Mouse (Mus musculus): ENCODE measurements at regions not wholly inside any gene's neighbourhood (a gene's known extent, or its start where the extent isn't known, plus 50 kb on each side); places are given as distances from the start of the nearest gene placed in this dataset.

- 18% methylated on average over 10 of the region's 10 CpGs for WGBS
- H3K27me3 ChIP-seq (ENCODE audit: control insufficient read depth, insufficient read depth, low read length) = no peaks in the 10 kb centered on the region
- no peak for ATAC-seq (ENCODE audit: low read depth)
Observed at GRCm38 (mm10) chr1:75652547-75652946, 106.5 kb downstream of the Slc4a3 start.

GRCm38 (mm10) chr1:75652987-75653573 is 107.0 kb downstream of the Slc4a3 start:
- H3K9ac ChIP-seq (replicated peaks; ENCODE audit: low read depth, low read length) = no peak overlapping the region
- 58% methylated on average over 3 of the region's 3 CpGs for WGBS
- H3K27me3 ChIP-seq (ENCODE audit: control insufficient read depth, insufficient read depth, low read length) = no peaks in the 10 kb centered on the region
- H3K4me3 ChIP-seq (ENCODE audit: low read depth, low read length) = no peak overlapping the region
- H3K4me2 ChIP-seq (ENCODE audit: low read depth, low read length) = no peak overlapping the region
- no peaks in the 10 kb centered on the region for H3K9me3 ChIP-seq (ENCODE audit: control insufficient read depth, low read length)
- H3K36me3 ChIP-seq (ENCODE audit: control insufficient read depth, insufficient read depth, low read length) = no peaks in the 10 kb centered on the region
- H3K27ac ChIP-seq (ENCODE audit: low read depth, low read length) = no peak overlapping the region
- H3K4me1 ChIP-seq (ENCODE audit: control insufficient read depth, insufficient read depth, low read length) = no peaks in the 10 kb centered on the region
- no peak for ATAC-seq (ENCODE audit: low read depth)

More at GRCm38 (mm10) chr1:75652547-75652946, 106.5 kb downstream of the Slc4a3 start:
- Histone ChIP-seq H3K9me3 (ENCODE audit: control insufficient read depth, low read length) (no peaks in the 10 kb centered on the region), H3K4me2 (ENCODE audit: low read depth, low read length) (no peak overlapping the region), H3K4me1 (ENCODE audit: control insufficient read depth, insufficient read depth, low read length) (no peaks in the 10 kb centered on the region), H3K27ac (ENCODE audit: low read depth, low read length) (no peak overlapping the region), H3K36me3 (ENCODE audit: control insufficient read depth, insufficient read depth, low read length) (no peaks in the 10 kb centered on the region), H3K9ac (replicated peaks; ENCODE audit: low read depth, low read length) (no peak overlapping the region), H3K4me3 (ENCODE audit: low read depth, low read length) (no peak overlapping the region)

GRCm38 (mm10) chr1:75653671-75654076 is 107.6 kb downstream of the Slc4a3 start:
- Histone ChIP-seq H3K36me3 (ENCODE audit: control insufficient read depth, insufficient read depth, low read length) (no peaks in the 10 kb centered on the region), H3K9me3 (ENCODE audit: control insufficient read depth, low read length) (no peaks in the 10 kb centered on the region), H3K4me3 (ENCODE audit: low read depth, low read length) (no peak overlapping the region), H3K4me2 (ENCODE audit: low read depth, low read length) (peak overlapping the region; percentile 35; the same call in 1 of the 2 replicates), H3K27ac (ENCODE audit: low read depth, low read length) (no peak overlapping the region), H3K27me3 (ENCODE audit: control insufficient read depth, insufficient read depth, low read length) (no peaks in the 10 kb centered on the region), H3K9ac (replicated peaks; ENCODE audit: low read depth, low read length) (no peak overlapping the region), H3K4me1 (ENCODE audit: control insufficient read depth, insufficient read depth, low read length) (no peaks in the 10 kb centered on the region)
- ATAC-seq (ENCODE audit: low read depth) = peak; percentile 81
- WGBS = 1% methylated on average over 9 of the region's 9 CpGs

- Histone ChIP-seq H3K9me3 (ENCODE audit: control insufficient read depth, low read length) (no peaks in the 10 kb centered on the region), H3K4me3 (ENCODE audit: low read depth, low read length) (no peak overlapping the region), H3K27me3 (ENCODE audit: control insufficient read depth, insufficient read depth, low read length) (no peaks in the 10 kb centered on the region), H3K36me3 (ENCODE audit: control insufficient read depth, insufficient read depth, low read length) (no peaks in the 10 kb centered on the region), H3K9ac (replicated peaks; ENCODE audit: low read depth, low read length) (no peak overlapping the region), H3K27ac (ENCODE audit: low read depth, low read length) (no peak overlapping the region), H3K4me1 (ENCODE audit: control insufficient read depth, insufficient read depth, low read length) (no peaks in the 10 kb centered on the region), H3K4me2 (ENCODE audit: low read depth, low read length) (no peak overlapping the region)
- ATAC-seq (ENCODE audit: low read depth) = no peak
- WGBS = 68% methylated on average over 4 of the region's 4 CpGs
Observed at GRCm38 (mm10) chr1:75656592-75656991, 110.5 kb downstream of the Slc4a3 start.

GRCm38 (mm10) chr1:75660336-75661100 is 114.5 kb downstream of the Slc4a3 start:
- Histone ChIP-seq H3K4me1 (ENCODE audit: control insufficient read depth, insufficient read depth, low read length) (no peaks in the 10 kb centered on the region), H3K4me3 (ENCODE audit: low read depth, low read length) (no peak overlapping the region), H3K4me2 (ENCODE audit: low read depth, low read length) (no peak overlapping the region), H3K9me3 (ENCODE audit: control insufficient read depth, low read length) (no peaks in the 10 kb centered on the region), H3K27me3 (ENCODE audit: control insufficient read depth, insufficient read depth, low read length) (no peaks in the 10 kb centered on the region), H3K36me3 (ENCODE audit: control insufficient read depth, insufficient read depth, low read length) (no peaks in the 10 kb centered on the region), H3K9ac (replicated peaks; ENCODE audit: low read depth, low read length) (no peak overlapping the region), H3K27ac (ENCODE audit: low read depth, low read length) (no peak overlapping the region)
- ATAC-seq (ENCODE audit: low read depth) = no peak
- 87% methylated on average over 7 of the region's 7 CpGs for WGBS

- Histone ChIP-seq H3K27me3 (ENCODE audit: control insufficient read depth, insufficient read depth, low read length) (no peaks in the 10 kb centered on the region), H3K9ac (replicated peaks; ENCODE audit: low read depth, low read length) (no peak overlapping the region), H3K36me3 (ENCODE audit: control insufficient read depth, insufficient read depth, low read length) (no peaks in the 10 kb centered on the region), H3K27ac (ENCODE audit: low read depth, low read length) (no peak overlapping the region), H3K4me3 (ENCODE audit: low read depth, low read length) (no peak overlapping the region), H3K4me2 (ENCODE audit: low read depth, low read length) (no peak overlapping the region), H3K4me1 (ENCODE audit: control insufficient read depth, insufficient read depth, low read length) (no peaks in the 10 kb centered on the region), H3K9me3 (ENCODE audit: control insufficient read depth, low read length) (no peaks in the 10 kb centered on the region)
- no peak for ATAC-seq (ENCODE audit: low read depth)
- WGBS = 18% methylated on average over 17 of the region's 17 CpGs
Observed at GRCm38 (mm10) chr1:75662141-75662990, 116.3 kb downstream of the Slc4a3 start.

GRCm38 (mm10) chr1:75667736-75668269 is 121.7 kb downstream of the Slc4a3 start:
- 10% methylated on average over 6 of the region's 6 CpGs for WGBS
- ATAC-seq (ENCODE audit: low read depth) = peak; percentile 56; the same call in 1 of the 2 replicates
- Histone ChIP-seq H3K4me3 (ENCODE audit: low read depth, low read length) (no peak overlapping the region), H3K27me3 (ENCODE audit: control insufficient read depth, insufficient read depth, low read length) (no peaks in the 10 kb centered on the region), H3K27ac (ENCODE audit: low read depth, low read length) (no peak overlapping the region), H3K9ac (replicated peaks; ENCODE audit: low read depth, low read length) (no peak overlapping the region), H3K4me2 (ENCODE audit: low read depth, low read length) (no peak overlapping the region), H3K9me3 (ENCODE audit: control insufficient read depth, low read length) (no peaks in the 10 kb centered on the region), H3K36me3 (ENCODE audit: control insufficient read depth, insufficient read depth, low read length) (no peaks in the 10 kb centered on the region), H3K4me1 (ENCODE audit: control insufficient read depth, insufficient read depth, low read length) (0 out of 2 replicates have a peak, but pooled peaks cover 2% of the 10 kb centered on the region)

- 87% methylated on average over 4 of the region's 4 CpGs for WGBS
- no peak overlapping the region for H3K27ac ChIP-seq (ENCODE audit: low read depth, low read length)
Observed at GRCm38 (mm10) chr1:75676295-75676694, 130.2 kb downstream of the Slc4a3 start.

More at GRCm38 (mm10) chr1:75676295-75676694, 130.2 kb downstream of the Slc4a3 start:
- Histone ChIP-seq H3K9ac (replicated peaks; ENCODE audit: low read depth, low read length) (no peak overlapping the region), H3K4me1 (ENCODE audit: control insufficient read depth, insufficient read depth, low read length) (0 out of 2 replicates have a peak, but pooled peaks cover 3% of the 10 kb centered on the region), H3K27me3 (ENCODE audit: control insufficient read depth, insufficient read depth, low read length) (no peaks in the 10 kb centered on the region), H3K9me3 (ENCODE audit: control insufficient read depth, low read length) (no peaks in the 10 kb centered on the region), H3K4me2 (ENCODE audit: low read depth, low read length) (no peak overlapping the region), H3K4me3 (ENCODE audit: low read depth, low read length) (no peak overlapping the region), H3K36me3 (ENCODE audit: control insufficient read depth, insufficient read depth, low read length) (no peaks in the 10 kb centered on the region)
- ATAC-seq (ENCODE audit: low read depth) = no peak
